Mouse (Mus musculus) liver, embryonic 12.5 days (tissue): ENCODE measurements around the gene BC030867. TPM values are rescaled to one million over a fixed set of nuclear protein-coding genes. Genes with fewer than 3 reads are reported as not detected.

Experiments
- ATAC-seq: fragments of 200-750 bp; cut with Nextera tagmentation; 2 replicates; pipeline ENCODE4 v1.8.0; 2017; ENCODE audit warnings: moderate number of reproducible peaks, mild to moderate bottlenecking, moderate library complexity
- H3K27ac ChIP-seq: fragments of 300-500 bp; sonication (generic); 2 replicates; pipeline ENCODE4 v1.5.1; 2016; ENCODE audit warnings: mild to moderate bottlenecking
- H3K27me3 ChIP-seq: fragments of 300-500 bp; sonication (generic); replicated peaks from 2 replicates; pipeline ENCODE4 v1.6.1; 2016; ENCODE audit warnings: mild to moderate bottlenecking, moderate library complexity
- H3K36me3 ChIP-seq: fragments of 300-500 bp; sonication (generic); 2 replicates; pipeline ENCODE4 v1.6.1; 2016; ENCODE audit warnings: mild to moderate bottlenecking, moderate library complexity
- H3K4me1 ChIP-seq: fragments of 300-500 bp; sonication (generic); 2 replicates; pipeline ENCODE4 v1.6.1; 2016
- H3K4me2 ChIP-seq: fragments of 300-500 bp; sonication (generic); 2 replicates; pipeline ENCODE4 v1.6.1; 2016; ENCODE audit warnings: mild to moderate bottlenecking, moderate library complexity
- H3K4me3 ChIP-seq: fragments of 300-500 bp; sonication (generic); 2 replicates; pipeline ENCODE4 v1.5.1; 2016; ENCODE audit warnings: mild to moderate bottlenecking, moderate library complexity
- H3K9ac ChIP-seq: fragments of 300-500 bp; sonication (generic); 2 replicates; pipeline ENCODE4 v1.6.1; 2016; ENCODE audit warnings: mild to moderate bottlenecking, moderate library complexity
- H3K9me3 ChIP-seq: fragments of 300-500 bp; sonication (generic); replicated peaks from 2 replicates; pipeline ENCODE4 v1.6.1; 2016; ENCODE audit warnings: mild to moderate bottlenecking, moderate library complexity
- WGBS: fragments of 180-500 bp; shearing (Covaris S2); methylation state at CpG from one replicate; pipeline ENCODE4 v1.1.7; 2016; ENCODE audit not compliant: insufficient replicate concordance; 5-methylcytosine and 5-hydroxymethylcytosine counted together
- polyA plus RNA-seq: library from polyadenylated mRNA; unstranded; fragments of >200 nt; fragmentation: Nextera tagmentation; extraction: Ambion mirVana; gene quantifications from 2 replicates; pipeline ENCODE4 v1.2.1, GENCODE M21; 2016

BC030867 gene
- polyA plus RNA-seq, 1 experiment from 2014 or later = 19.5 TPM

DNA sequence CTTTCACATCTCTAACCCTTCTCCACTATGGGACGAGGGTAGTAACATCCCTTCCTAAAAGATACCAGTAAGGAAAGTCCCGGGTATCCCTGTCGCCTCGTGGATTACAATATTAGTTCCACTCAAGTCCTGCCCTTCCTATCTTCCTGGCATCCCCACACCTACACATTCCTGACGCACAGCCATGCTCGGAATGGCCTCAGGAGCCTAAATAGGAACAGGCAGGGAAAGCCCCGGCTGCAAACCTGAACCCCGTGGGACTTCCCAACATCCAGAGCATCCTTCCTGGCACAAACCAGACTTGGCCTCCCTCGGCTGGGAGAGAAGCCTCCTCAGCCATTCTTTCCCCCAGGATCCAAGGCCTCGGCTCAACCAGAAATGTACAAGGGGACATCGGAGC lies 33.2 kb upstream of the BC030867 start:
- no peaks in the 10 kb centered on the region for H3K36me3 ChIP-seq
- WGBS = 74% methylated on average over 11 of the region's 11 CpGs
- no peak for ATAC-seq
- H3K4me2 ChIP-seq = peak overlapping the region; percentile 38; the same call in 1 of the 2 replicates
- no peaks in the 10 kb centered on the region for H3K27me3 ChIP-seq
- H3K9me3 ChIP-seq = no peaks in the 10 kb centered on the region
- no peak overlapping the region for H3K9ac ChIP-seq
- no peak overlapping the region for H3K4me3 ChIP-seq
- H3K4me1 ChIP-seq = peaks cover 83% of the 10 kb centered on the region
- peak overlapping the region; percentile 68; the same call in 1 of the 2 replicates for H3K27ac ChIP-seq

- no peak for ATAC-seq
- Histone ChIP-seq H3K27me3 (no peaks in the 10 kb centered on the region), H3K27ac (peak overlapping the region; percentile 68), H3K4me2 (peak overlapping the region; percentile 79), H3K4me1 (peaks cover 87% of the 10 kb centered on the region), H3K9ac (no peak overlapping the region), H3K36me3 (no peaks in the 10 kb centered on the region), H3K9me3 (no peaks in the 10 kb centered on the region), H3K4me3 (no peak overlapping the region)
- 44% methylated on average over 12 of the region's 12 CpGs for WGBS
These were observed 32.4 kb upstream of the BC030867 start for GRCm38 (mm10) chr11:102216056-102216885.

DNA sequence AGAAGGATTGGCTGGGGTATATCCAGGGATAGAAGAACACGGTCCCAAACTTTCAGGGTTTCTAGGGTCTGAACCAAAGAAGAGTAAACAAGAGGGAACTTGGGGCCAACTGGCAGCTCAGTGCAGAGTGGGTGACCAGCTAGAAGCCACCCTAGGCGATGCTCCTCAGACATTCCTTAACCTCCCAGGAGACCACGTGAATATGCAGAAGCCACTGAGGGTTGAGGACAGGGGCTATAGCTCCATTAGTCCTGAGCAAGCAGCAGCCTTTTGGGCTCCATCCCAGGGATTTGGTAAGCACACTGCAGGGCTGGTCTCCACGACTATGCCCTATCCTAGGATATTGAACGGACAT lies 31.8 kb upstream of the BC030867 start:
- Histone ChIP-seq H3K9me3 (no peaks in the 10 kb centered on the region), H3K36me3 (no peaks in the 10 kb centered on the region), H3K27me3 (0 out of 2 replicates have a peak, but pooled peaks cover 2% of the 10 kb centered on the region), H3K27ac (peak overlapping the region; percentile 47), H3K4me2 (peak overlapping the region; percentile 79), H3K4me3 (no peak overlapping the region), H3K9ac (no peak overlapping the region), H3K4me1 (peaks cover 86% of the 10 kb centered on the region)
- WGBS = 54% methylated on average over 5 of the region's 5 CpGs
- no peak for ATAC-seq

GRCm38 (mm10) chr11:102217396-102217795 lies 31.3 kb upstream of the BC030867 start:
- no peak for ATAC-seq
- 78% methylated on average over 6 of the region's 6 CpGs for WGBS
- H3K4me2 ChIP-seq = peak overlapping the region; percentile 79
- H3K9me3 ChIP-seq = no peaks in the 10 kb centered on the region
- H3K36me3 ChIP-seq = no peaks in the 10 kb centered on the region
- H3K4me3 ChIP-seq = peak overlapping the region; percentile 53
- H3K9ac ChIP-seq = peak overlapping the region; percentile 67
- no peak overlapping the region for H3K27ac ChIP-seq
- H3K27me3 ChIP-seq = 0 out of 2 replicates have a peak, but pooled peaks cover 2% of the 10 kb centered on the region
- peaks cover 88% of the 10 kb centered on the region for H3K4me1 ChIP-seq

DNA sequence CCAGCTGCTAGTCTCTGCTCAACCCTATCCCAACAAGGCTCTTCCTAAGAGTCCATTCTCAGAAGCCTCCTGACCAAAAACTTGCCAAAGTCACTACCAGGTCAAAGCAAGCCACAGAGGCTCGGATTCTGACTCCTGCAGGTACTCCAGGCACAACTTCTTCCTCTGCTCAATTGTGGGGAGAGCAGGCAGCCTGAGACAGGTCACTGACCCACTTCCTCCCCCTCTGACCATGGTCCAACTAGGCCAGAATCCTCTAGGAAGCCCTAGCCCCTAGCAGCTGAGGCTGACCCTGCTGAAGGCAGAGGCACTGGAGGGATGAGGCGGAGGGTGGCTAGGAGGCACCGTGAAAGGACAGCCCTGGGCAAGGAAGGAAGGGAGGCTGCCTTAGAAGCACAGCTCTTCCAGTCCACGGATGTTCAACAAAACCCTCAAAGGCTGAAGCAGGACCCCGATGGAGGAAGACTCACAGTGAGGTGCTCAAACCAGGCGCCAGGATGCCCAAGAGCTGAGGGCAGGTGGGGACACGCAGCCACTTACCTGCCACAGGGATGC lies 30.7 kb upstream of the BC030867 start:
- Histone ChIP-seq H3K27me3 (0 out of 2 replicates have a peak, but pooled peaks cover 2% of the 10 kb centered on the region), H3K27ac (peak overlapping the region; percentile 65), H3K4me2 (peak overlapping the region; percentile 79), H3K4me1 (peaks cover 93% of the 10 kb centered on the region), H3K9me3 (no peaks in the 10 kb centered on the region), H3K4me3 (peak overlapping the region; percentile 53), H3K36me3 (no peaks in the 10 kb centered on the region), H3K9ac (peak overlapping the region; percentile 67)
- no peak for ATAC-seq
- WGBS = 38% methylated on average over 7 of the region's 7 CpGs

GRCm38 (mm10) chr11:102218783-102219182 lies 29.9 kb upstream of the BC030867 start:
- Histone ChIP-seq H3K9ac (peak overlapping the region; percentile 67), H3K9me3 (no peaks in the 10 kb centered on the region), H3K4me2 (peak overlapping the region; percentile 79), H3K4me3 (peak overlapping the region; percentile 53), H3K27me3 (0 out of 2 replicates have a peak, but pooled peaks cover 7% of the 10 kb centered on the region), H3K27ac (peak overlapping the region; percentile 65), H3K4me1 (peaks cover 96% of the 10 kb centered on the region), H3K36me3 (no peaks in the 10 kb centered on the region)
- ATAC-seq = peak; percentile 86
- WGBS = 0% methylated on average over 10 of the region's 10 CpGs

GRCm38 (mm10) chr11:102219247-102219993 lies 29.3 kb upstream of the BC030867 start:
- H3K4me1 ChIP-seq = peaks cover 96% of the 10 kb centered on the region
- peak overlapping the region; percentile 65 for H3K27ac ChIP-seq
- H3K36me3 ChIP-seq = no peaks in the 10 kb centered on the region
- ATAC-seq = no peak
- H3K9ac ChIP-seq = peak overlapping the region; percentile 67
- WGBS = 48% methylated on average over 13 of the region's 14 CpGs
- no peaks in the 10 kb centered on the region for H3K9me3 ChIP-seq
- peaks cover 12% of the 10 kb centered on the region for H3K27me3 ChIP-seq
- H3K4me2 ChIP-seq = peak overlapping the region; percentile 79
- peak overlapping the region; percentile 53 for H3K4me3 ChIP-seq

DNA sequence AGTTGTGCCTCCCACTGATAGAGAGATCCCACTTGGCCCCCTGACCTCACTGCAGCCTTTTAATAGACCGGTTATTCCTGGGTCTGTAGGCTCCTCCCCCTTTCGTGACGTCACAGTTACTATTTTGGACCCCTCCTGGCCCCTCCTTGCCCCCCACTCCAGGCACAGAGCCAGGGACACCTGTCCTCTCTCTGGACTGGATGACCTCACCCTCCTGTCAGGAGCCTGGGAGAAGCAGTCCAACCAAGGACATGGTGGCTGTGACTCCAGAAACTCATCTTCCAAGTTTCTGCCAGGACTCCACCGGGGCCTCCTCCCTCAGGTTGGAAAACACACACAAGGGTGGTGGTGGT lies 28.7 kb upstream of the BC030867 start:
- 32% methylated on average over 4 of the region's 4 CpGs for WGBS
- peak overlapping the region; percentile 79; the same call in 1 of the 2 replicates for H3K4me2 ChIP-seq

GRCm38 (mm10) chr11:102220451-102220850 lies 28.2 kb upstream of the BC030867 start:
- no peak overlapping the region for H3K9ac ChIP-seq
- no peaks in the 10 kb centered on the region for H3K36me3 ChIP-seq
- no peak overlapping the region for H3K4me3 ChIP-seq
- peak overlapping the region; percentile 79 for H3K4me2 ChIP-seq
- H3K27ac ChIP-seq = peak overlapping the region; percentile 11; the same call in 1 of the 2 replicates
- H3K4me1 ChIP-seq = peaks cover 94% of the 10 kb centered on the region
- 38% methylated on average over 6 of the region's 6 CpGs for WGBS
- H3K27me3 ChIP-seq = peaks cover 22% of the 10 kb centered on the region
- no peak for ATAC-seq
- no peaks in the 10 kb centered on the region for H3K9me3 ChIP-seq

More for the DNA sequence above, 28.7 kb upstream of the BC030867 start:
- peak overlapping the region; percentile 65 for H3K27ac ChIP-seq
- no peak overlapping the region for H3K9ac ChIP-seq
- peaks cover 96% of the 10 kb centered on the region for H3K4me1 ChIP-seq
- no peak for ATAC-seq
- H3K36me3 ChIP-seq = no peaks in the 10 kb centered on the region
- H3K9me3 ChIP-seq = no peaks in the 10 kb centered on the region
- H3K27me3 ChIP-seq = peaks cover 17% of the 10 kb centered on the region
- no peak overlapping the region for H3K4me3 ChIP-seq

DNA sequence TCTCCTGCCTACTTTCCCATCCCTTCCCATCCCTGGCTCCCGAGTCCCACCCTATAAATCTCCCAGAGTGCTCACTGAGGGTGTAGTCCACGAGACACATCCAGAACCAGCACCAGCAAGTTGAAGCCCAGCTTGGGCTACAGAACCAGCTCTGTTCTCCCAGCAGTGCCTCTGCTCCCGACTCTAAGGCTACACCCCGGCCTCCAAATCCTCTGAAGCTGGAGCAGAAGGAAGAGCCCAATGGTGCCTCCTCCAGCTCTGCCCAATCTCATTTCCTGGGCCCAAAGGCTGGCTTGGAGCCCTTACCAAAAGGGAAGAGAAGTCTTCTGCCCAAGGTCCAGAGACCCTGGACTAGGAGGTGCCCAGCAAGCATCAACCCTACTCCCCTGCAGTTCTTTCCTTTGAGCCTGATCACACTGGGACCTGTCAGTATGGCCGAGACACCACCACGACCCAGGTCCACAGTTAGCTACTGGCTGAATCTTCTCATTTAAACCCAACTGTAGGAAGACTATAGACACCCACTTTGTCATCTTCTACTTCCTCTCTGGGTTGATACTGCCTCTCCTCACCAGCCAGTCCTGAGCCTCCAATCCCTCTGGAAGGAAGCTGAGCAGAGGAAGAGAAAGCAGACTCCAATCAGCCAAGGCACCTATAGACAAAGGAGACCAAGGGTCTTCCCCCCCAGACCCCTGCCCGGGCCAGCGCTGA lies 27.3 kb upstream of the BC030867 start:
- no peaks in the 10 kb centered on the region for H3K36me3 ChIP-seq
- no peak for ATAC-seq
- H3K4me3 ChIP-seq = no peak overlapping the region
- 62% methylated on average over 8 of the region's 8 CpGs for WGBS
- H3K9me3 ChIP-seq = no peaks in the 10 kb centered on the region
- H3K4me2 ChIP-seq = no peak overlapping the region
- H3K9ac ChIP-seq = no peak overlapping the region
- H3K4me1 ChIP-seq = peaks cover 86% of the 10 kb centered on the region
- peaks cover 31% of the 10 kb centered on the region for H3K27me3 ChIP-seq
- H3K27ac ChIP-seq = peak overlapping the region; percentile 33

GRCm38 (mm10) chr11:102221954-102222351 lies 26.7 kb upstream of the BC030867 start:
- Histone ChIP-seq H3K9me3 (no peaks in the 10 kb centered on the region), H3K27me3 (peaks cover 37% of the 10 kb centered on the region), H3K9ac (no peak overlapping the region), H3K27ac (no peak overlapping the region; the same call in 1 of the 2 replicates), H3K36me3 (no peaks in the 10 kb centered on the region), H3K4me2 (no peak overlapping the region), H3K4me3 (no peak overlapping the region), H3K4me1 (peaks cover 85% of the 10 kb centered on the region)
- WGBS = 42% methylated on average over 8 of the region's 8 CpGs
- no peak for ATAC-seq
